Mouse (Mus musculus): Measurements from ENCODE around the gene Zdhhc17. TPM values are rescaled to one million over a fixed set of nuclear protein-coding genes. Genes with fewer than 3 reads are reported as not detected.

Gene Zdhhc17
- total RNA-seq, 2 experiments from 2014 or later = 24.8 to 27.7 TPM

GRCm38 (mm10) chr10:110971483-110971882 is 38.5 kb downstream of the Zdhhc17 start:
- intact Hi-C loops (cut with DNase I) = no loop called here
- no peak for DNase-seq (ENCODE audit: low spot score)

- DNase-seq (ENCODE audit: low spot score) = no peak
- intact Hi-C loops (cut with DNase I) = no loop called here
These were observed 38.9 kb downstream of the Zdhhc17 start for GRCm38 (mm10) chr10:110971044-110971443.

GRCm38 (mm10) chr10:110962172-110962571 is 47.8 kb downstream of the Zdhhc17 start:
- no peak for DNase-seq (ENCODE audit: low spot score)
- intact Hi-C loops (cut with DNase I) = no loop called here

- intact Hi-C loops (cut with DNase I) = no loop called here
- DNase-seq (ENCODE audit: low spot score) = no peak
These were observed 49.1 kb downstream of the Zdhhc17 start for GRCm38 (mm10) chr10:110960841-110961240.

- intact Hi-C loops (cut with DNase I) = no loop called here
- no peak for DNase-seq (ENCODE audit: low spot score)
These were observed 50.2 kb downstream of the Zdhhc17 start for GRCm38 (mm10) chr10:110959781-110960180.

GRCm38 (mm10) chr10:110958879-110959278 is 51.1 kb downstream of the Zdhhc17 start:
- no peak for DNase-seq (ENCODE audit: low spot score)
- intact Hi-C loops (cut with DNase I) = no loop called here

- intact Hi-C loops (cut with DNase I) = no loop called here
- DNase-seq (ENCODE audit: low spot score) = peak; percentile 78
These were observed 56.9 kb downstream of the Zdhhc17 start for GRCm38 (mm10) chr10:110952937-110953451.

GRCm38 (mm10) chr10:110952271-110952670 is 57.7 kb downstream of the Zdhhc17 start:
- DNase-seq (ENCODE audit: low spot score) = no peak
- intact Hi-C loops (cut with DNase I) = no loop called here

GRCm38 (mm10) chr10:110951748-110952147 is 58.2 kb downstream of the Zdhhc17 start:
- intact Hi-C loops (cut with DNase I) = no loop called here

GRCm38 (mm10) chr10:110951112-110951511 is 58.8 kb downstream of the Zdhhc17 start:
- DNase-seq (ENCODE audit: low spot score) = no peak
- intact Hi-C loops (cut with DNase I) = no loop called here

More at GRCm38 (mm10) chr10:110951748-110952147, 58.2 kb downstream of the Zdhhc17 start:
- no peak for DNase-seq (ENCODE audit: low spot score)

- intact Hi-C loops (cut with DNase I) = loop anchor here (10.0 kb wide), 1 partner anchor 153 kb away; no protein-coding TSS in a partner anchor
- no peak for DNase-seq (ENCODE audit: low spot score)
These were observed 62.4 kb downstream of the Zdhhc17 start for GRCm38 (mm10) chr10:110947574-110947973.

- no peak for DNase-seq (ENCODE audit: low spot score)
- intact Hi-C loops (cut with DNase I) = loop anchor here (10.0 kb wide), 1 partner anchor 151 kb away; no protein-coding TSS in a partner anchor
These were observed 64.0 kb downstream of the Zdhhc17 start for GRCm38 (mm10) chr10:110945966-110946365.

- no peak for DNase-seq (ENCODE audit: low spot score)
- intact Hi-C loops (cut with DNase I) = loop anchor here (10.0 kb wide), 1 partner anchor 149 kb away; no protein-coding TSS in a partner anchor
These were observed 65.8 kb downstream of the Zdhhc17 start for GRCm38 (mm10) chr10:110944175-110944574.

GRCm38 (mm10) chr10:110942806-110943205 is 67.1 kb downstream of the Zdhhc17 start:
- intact Hi-C loops (cut with DNase I) = loop anchor here (1.0 to 10.0 kb wide), 2 partner anchors 10 to 148 kb away; no protein-coding TSS in a partner anchor
- DNase-seq (ENCODE audit: low spot score) = no peak

GRCm38 (mm10) chr10:110941968-110942367 is 68.0 kb downstream of the Zdhhc17 start:
- intact Hi-C loops (cut with DNase I) = loop anchor here (1.0 to 10.0 kb wide), 2 partner anchors 9 to 147 kb away; no protein-coding TSS in a partner anchor
- no peak for DNase-seq (ENCODE audit: low spot score)

GRCm38 (mm10) chr10:110940740-110941398 is 69.1 kb downstream of the Zdhhc17 start:
- intact Hi-C loops (cut with DNase I) = loop anchor here (10.0 kb wide), 1 partner anchor 146 kb away; no protein-coding TSS in a partner anchor
- no peak for DNase-seq (ENCODE audit: low spot score)

GRCm38 (mm10) chr10:110939717-110940116 is 70.2 kb downstream of the Zdhhc17 start:
- intact Hi-C loops (cut with DNase I) = loop anchor here (10.0 kb wide), 1 partner anchor 145 kb away; no protein-coding TSS in a partner anchor
- DNase-seq (ENCODE audit: low spot score) = no peak

- intact Hi-C loops (cut with DNase I) = no loop called here
- no peak for DNase-seq (ENCODE audit: low spot score)
These were observed 70.9 kb downstream of the Zdhhc17 start for GRCm38 (mm10) chr10:110938841-110939549.

GRCm38 (mm10) chr10:110938361-110938760 is 71.6 kb downstream of the Zdhhc17 start:
- intact Hi-C loops (cut with DNase I) = no loop called here
- no peak for DNase-seq (ENCODE audit: low spot score)

- intact Hi-C loops (cut with DNase I) = no loop called here
- no peak for DNase-seq (ENCODE audit: low spot score)
These were observed 74.3 kb downstream of the Zdhhc17 start for GRCm38 (mm10) chr10:110935669-110936068.

GRCm38 (mm10) chr10:110935081-110935480 is 74.9 kb downstream of the Zdhhc17 start:
- no peak for DNase-seq (ENCODE audit: low spot score)
- intact Hi-C loops (cut with DNase I) = no loop called here

Measured in heart, postnatal 25 days (tissue).